Mouse (Mus musculus): ENCODE measurements around the gene Zcchc14. TPM values are rescaled to one million over a fixed set of nuclear protein-coding genes. Genes with fewer than 3 reads are reported as not detected.
"Not testable (repeated sequence)": the region's sequence is repeated elsewhere in the genome, so short reads cannot be mapped to it uniquely, and the experiment has no call there.

Gene Zcchc14
- total RNA-seq, 2 experiments from 2014 or later: 41.0 to 42.9 TPM

DNA sequence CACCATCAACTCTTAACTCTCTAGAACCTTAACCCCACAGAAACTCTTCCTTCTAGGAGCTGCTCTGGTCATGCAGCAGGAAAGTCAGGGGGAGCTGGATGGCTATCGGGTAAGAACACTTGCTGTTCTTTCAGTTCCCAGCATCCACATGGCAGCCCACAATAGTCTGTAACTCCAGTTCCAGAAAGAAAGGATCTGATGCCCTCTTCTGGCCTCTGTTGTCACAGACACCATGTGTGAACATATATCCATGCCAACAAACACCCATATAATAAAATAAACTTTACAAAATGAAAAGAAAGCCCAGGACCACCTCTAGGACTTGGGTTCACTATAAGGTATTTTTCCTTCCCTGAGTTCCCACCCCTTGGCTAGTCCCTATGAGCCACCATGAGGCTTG is 30.8 kb downstream of the Zcchc14 start:
- no peak for DNase-seq

DNA sequence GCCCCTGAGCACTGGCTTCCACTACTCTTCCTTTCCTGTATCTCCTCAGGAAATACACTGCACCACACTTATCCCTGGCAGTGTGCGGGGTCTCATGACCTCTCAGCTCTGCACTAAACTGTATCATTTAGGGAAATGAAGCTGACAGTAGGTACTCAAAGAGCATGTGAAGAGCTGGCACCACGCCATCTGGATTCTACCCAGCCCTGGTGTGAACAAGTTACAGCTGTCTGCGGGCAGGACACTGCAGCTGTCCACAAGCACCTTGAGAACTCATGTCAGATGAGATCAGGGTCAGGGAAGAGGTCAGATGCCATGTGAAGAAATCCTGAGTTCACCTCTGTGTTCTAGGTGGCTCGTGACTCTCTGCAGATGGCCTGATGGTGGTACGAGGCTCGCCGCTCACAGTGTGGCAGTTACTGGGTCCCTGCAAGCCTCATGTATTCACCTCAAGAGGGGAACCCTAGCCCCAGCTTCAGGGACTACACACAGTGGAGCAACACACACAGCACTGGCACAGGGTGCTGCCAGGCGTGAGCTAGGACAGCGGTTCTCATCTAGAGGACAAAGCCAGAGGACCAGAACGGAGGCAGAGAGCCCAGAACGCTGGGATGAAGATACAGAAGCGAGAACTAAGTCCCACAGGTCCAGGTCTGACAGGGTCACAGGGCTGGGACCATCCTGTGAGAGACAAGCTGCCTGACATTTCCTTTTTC is 31.7 kb downstream of the Zcchc14 start:
- DNase-seq: peak; percentile 72

- DNase-seq: peak; percentile 71
Observed at GRCm38 (mm10) chr8:121619401-121619995, 33.2 kb downstream of the Zcchc14 start.

DNA sequence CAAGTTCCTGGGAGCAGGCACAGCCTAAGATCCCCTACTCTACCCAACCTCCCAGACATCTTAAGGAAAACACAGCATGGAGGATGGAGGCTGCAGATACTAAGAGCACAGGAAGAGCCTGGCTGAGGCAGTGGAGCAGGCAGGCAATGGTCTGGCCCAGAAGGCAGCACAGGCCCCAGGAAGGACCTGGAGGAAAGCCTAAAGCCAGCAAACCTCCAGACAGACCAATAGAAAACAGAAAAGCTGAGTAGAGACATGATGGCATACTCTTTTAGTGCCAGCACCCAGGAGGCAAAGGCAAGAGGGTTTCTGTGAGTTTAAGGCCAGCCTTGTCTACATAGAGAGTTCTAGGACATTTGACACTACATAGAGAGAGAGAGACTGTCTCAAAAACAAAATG is 39.3 kb downstream of the Zcchc14 start:
- no peak for DNase-seq

DNA sequence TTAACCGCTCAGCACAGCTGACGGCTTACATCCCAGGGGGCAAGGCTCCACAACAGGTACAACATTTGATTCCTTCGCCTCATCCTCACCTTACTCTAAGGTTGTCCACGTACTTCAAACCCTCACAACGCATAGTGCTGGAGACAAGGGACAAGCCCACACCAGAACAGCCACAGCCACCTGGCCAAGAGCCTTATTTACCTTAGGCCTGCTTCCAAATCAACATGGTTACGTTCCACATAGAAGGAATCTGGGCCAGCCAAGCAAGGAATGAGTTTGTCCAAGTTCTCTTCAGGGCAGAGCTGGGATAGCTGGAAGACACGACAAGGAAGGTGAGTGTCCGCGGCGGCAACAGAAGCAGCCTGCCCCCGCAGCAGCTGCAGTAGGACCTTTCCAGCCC is 42.8 kb downstream of the Zcchc14 start:
- no peak for DNase-seq

GRCm38 (mm10) chr8:121609251-121609650 is 43.5 kb downstream of the Zcchc14 start:
- DNase-seq: no peak

GRCm38 (mm10) chr8:121607661-121608060 is 45.0 kb downstream of the Zcchc14 start:
- no peak for DNase-seq

DNA sequence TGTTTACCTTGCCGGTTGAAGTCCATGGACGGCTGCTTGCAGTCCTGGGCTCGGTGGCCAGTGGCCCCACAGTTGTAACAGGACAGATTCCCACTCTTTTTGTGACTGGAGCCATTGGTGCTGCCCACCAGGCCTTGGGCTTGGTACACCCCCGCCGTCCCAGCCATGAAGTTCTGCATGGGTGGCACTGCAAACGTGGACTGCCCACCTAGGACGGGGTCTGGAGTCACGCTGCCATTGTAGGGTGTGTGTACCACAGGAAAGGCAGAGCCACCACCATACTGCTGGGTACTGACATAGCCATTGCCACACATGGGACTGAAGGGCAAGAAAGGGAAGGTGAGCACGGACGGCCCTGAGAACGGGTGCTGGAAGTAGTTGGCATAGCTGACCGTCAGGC is 48.9 kb downstream of the Zcchc14 start:
- no peak for DNase-seq

DNA sequence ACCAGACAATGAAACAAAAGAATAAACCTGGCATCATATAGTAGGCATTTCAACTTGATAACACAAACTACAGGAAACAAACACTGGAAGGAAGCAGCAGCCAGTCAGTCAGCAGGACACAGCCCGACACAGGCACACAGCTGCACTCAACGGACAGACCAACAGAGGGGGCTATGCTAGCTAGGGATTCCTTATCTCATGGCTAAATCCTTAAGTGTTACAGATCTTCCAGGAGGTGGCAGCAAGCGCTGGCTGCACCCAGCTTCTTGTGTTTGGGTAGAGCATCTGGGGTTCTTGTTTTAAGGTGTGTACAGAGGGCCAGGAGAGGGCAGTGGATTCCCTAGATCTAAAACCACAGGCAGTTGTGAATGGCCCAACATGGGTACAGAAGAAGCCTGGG is 49.8 kb downstream of the Zcchc14 start:
- peak; percentile 81 for DNase-seq

- no peak for DNase-seq
Observed at GRCm38 (mm10) chr8:121602411-121602810, 50.3 kb downstream of the Zcchc14 start.

DNA sequence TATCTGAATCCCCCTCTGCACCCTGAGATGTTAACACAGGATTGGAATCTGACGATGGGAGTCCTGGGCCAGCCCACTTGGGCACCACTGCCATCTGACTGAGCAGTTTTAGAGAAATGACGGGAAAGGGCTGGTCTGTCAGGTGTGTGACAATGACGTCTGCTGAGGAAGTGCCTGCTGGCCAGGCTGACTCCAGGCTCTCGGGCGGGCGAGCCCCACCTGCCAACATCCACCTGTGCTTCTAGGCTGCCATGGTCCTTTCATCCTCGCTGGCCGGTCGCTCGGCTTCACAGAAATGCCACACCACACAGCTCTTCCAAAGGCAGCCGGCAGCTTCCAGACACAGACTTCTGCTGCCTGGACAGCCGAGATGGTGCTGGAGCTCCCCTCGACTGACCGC is 52.9 kb downstream of the Zcchc14 start:
- no peak for DNase-seq

DNA sequence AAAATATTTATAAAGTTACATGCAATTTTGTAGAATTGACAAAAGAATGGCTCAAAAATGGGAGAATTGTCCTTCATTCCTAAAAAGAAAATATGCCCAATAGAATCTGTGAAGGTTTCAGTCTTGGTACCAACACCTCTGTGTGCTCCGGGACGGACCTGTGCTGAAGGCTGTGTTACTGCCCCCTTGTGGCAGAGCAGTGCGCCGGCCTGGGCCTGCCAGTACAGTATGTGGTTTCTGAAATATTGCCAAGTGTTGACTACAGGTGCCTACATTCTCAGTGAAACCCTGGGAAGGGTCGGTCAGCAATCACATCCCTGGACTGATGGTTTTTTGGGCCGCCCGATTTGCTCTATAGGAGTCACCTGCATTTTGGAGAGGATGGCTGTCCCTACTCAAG is 53.8 kb downstream of the Zcchc14 start:
- peak; percentile 91 for DNase-seq

DNA sequence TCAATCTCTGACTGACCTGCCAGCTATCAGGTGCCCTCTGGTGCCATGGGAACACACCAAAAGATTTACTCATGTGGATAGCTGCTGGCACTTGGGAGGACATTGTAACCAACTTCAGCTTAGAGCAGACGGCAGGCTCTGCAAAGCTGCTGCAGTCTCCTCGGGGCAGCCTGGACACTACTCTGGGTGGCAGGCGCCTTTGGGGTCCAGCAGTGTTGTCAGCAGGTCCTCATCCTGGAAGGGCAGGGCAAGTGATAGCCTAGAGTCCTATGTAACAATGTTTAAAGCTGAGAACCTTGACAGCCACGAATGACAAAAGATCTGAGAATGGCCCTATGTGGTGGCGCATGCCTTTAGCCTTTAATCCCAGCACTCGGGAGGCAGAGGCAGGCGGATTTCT is 54.5 kb downstream of the Zcchc14 start:
- no peak for DNase-seq

- DNase-seq: not testable (repeated sequence)
Observed at GRCm38 (mm10) chr8:121597492-121597891, 55.2 kb downstream of the Zcchc14 start.

DNA sequence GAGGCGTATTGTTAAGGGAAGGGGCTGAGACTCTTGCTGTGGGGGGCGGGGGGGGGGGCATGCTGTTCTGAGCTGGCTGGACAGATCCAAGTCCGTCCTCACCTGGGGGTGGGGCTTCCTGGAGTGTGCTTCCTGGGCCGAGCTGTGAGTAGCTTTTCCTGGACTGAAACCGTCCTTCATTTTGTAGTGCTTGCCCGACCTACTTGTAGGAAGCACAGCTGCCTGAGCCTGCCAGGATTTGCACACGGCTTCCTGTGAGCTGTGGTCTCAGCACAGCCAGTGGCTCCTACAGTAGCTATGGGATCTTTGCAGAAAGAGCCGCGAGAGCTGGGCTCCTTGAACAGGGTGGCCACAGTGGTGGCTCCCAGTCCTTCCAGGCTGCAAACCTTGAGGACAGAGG is 58.7 kb downstream of the Zcchc14 start:
- DNase-seq: peak; percentile 33

DNA sequence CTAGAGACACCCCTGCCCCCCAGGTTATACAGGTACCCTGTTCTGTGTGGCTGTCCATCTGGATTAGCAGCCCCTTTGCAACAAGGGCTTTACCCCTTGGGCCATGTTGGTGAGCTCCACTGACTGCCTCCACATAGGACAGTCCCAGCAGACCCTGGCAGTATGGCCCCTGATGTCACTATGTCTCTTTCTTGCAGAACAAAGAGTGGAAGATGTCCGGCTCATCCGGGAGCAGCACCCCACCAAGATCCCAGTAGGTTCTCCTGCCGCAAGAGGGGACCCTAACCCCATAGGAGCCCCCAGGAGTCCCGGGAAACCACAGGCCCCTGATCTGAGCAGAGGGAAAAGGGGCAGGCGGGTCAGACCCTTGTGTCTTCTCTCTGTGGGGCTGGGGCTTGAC is 59.4 kb downstream of the Zcchc14 start:
- no peak for DNase-seq

- DNase-seq: peak; percentile 61
Observed at GRCm38 (mm10) chr8:121591178-121592066, 61.3 kb downstream of the Zcchc14 start.

DNA sequence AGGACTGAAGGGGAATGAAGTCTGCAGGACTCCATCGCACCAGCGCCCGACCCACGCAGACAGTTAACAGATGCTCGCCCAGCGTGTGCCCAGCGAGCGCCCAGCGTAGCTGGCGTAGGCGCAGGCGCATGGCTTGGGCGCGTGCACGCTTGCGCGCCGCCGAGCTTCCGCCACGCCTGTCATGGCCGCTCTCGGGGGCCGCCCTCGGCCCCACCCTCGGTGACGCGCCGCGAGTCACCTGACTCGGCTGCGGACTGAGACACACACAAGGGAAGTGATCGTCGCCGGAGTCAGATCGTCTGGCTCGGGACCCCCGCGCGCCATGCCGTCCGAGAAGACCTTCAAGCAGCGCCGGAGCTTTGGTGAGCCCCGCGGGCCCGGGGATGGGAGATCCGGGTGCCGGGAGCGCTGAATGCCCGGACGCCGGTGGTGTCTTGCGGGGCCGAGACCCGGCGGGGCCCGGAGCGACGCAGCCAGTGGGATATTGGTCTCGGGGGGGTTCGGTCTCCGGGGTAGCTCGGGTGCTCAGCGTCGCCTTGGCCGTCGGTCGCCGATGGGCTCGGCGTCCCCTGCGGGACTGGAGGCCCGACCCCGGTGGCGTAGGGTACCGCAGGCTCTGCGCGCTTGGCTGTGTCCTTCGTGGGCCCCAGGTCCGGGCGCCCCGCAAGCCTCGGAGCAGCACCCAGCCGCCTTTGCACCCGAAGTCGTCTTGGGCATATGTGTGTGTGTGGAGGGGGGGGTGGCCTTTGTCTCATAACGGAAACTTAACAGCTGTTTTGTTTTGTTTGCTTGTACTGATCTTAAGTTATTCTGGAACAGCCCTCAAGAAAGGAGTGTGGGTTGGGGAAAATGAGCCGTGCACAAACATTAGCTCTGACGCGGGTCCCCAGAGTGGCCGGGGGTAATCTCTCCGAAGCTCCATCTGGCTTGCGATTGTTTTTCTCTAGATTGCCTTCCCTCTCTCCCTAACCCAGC is 62.2 kb downstream of the Zcchc14 start, which contains the start of gene Map1lc3b:
Gene Map1lc3b, plus strand, starts transcription at position 159 of the 975 bp plus-strand sequence.
- DNase-seq: peak; percentile 97

DNA sequence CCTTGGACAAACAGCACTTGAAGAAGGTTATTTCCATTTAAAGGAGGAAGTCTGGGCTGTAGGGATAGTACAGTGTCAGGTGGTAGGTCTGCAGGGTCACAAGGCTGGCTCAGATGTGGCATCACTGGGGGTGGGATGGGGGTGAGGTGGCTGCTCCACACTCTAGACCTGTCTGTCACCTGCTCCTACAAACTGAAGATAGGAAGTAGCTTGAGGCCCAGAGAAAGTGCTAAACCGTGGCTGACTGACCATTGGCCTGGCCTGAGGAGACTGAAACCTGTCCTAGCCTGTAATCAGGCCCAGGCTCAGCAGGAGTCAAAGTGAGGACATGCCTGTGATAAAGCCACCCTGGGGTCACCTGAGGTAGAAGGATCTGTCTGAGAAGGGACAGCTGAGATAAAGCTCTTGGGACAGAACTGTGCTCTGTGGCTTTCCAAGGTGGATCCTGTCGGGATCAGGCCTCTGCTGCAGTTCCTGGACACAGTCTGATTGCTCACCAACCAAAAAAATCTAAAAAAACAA is 63.4 kb downstream of the Zcchc14 start:
- no peak for DNase-seq

DNA sequence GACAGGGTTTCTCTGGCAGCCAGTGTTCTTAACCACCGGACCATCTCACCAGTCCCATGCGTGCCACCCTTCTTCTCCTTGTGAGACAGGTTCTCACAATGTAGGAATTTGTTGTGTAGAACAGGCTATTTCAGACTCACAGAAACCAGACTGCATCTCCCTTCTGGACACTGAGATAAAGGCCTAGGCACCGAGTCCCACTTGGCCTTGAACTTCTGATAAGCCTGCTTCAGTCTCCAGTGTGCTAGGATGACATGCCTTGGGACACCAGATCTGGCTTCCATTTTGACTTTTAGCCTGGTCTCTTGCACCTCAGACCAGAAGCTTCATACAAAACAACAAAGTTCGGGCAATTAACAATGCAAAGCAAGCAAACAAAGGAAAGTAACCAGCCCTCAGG is 64.0 kb downstream of the Zcchc14 start:
- no peak for DNase-seq

GRCm38 (mm10) chr8:121585159-121585825 is 67.4 kb downstream of the Zcchc14 start:
- peak; percentile 100 for DNase-seq
